Mouse (Mus musculus) splenic B cell, adult 2 months (primary cell): ENCODE data around the gene Golgb1.

ENCODE experiments used
- DNase-seq: peaks from one replicate; pipeline ENCODE4 v3.0.0-alpha.2; 2011; ENCODE audit warnings: low read depth, low spot score
- H3K27me3 ChIP-seq: 2 replicates; pipeline ENCODE4 v1.6.1; 2012; ENCODE audit warnings: mild to moderate bottlenecking, low read length, moderate library complexity, mixed read lengths; ENCODE audit not compliant: control insufficient read depth, poor library complexity, insufficient read depth, severe bottlenecking
- H3K36me3 ChIP-seq: 2 replicates; pipeline ENCODE4 v1.6.1; 2012; ENCODE audit warnings: mild to moderate bottlenecking, low read length, moderate library complexity, mixed read lengths; ENCODE audit not compliant: control insufficient read depth, poor library complexity, insufficient read depth, severe bottlenecking

Gene Golgb1

GRCm38 (mm10) chr16:36926514-36927447 is 51.8 kb downstream of the Golgb1 start:
- no peak for DNase-seq
- Histone ChIP-seq H3K36me3 (peaks cover 4% of the 10 kb centered on the region; the same call in 1 of the 2 replicates), H3K27me3 (no peaks in the 10 kb centered on the region)

GRCm38 (mm10) chr16:36927495-36928105 is 52.7 kb downstream of the Golgb1 start:
- no peak for DNase-seq
- H3K27me3 ChIP-seq = no peaks in the 10 kb centered on the region
- H3K36me3 ChIP-seq = peaks cover 4% of the 10 kb centered on the region; the same call in 1 of the 2 replicates

GRCm38 (mm10) chr16:36928106-36928500 is 53.2 kb downstream of the Golgb1 start:
- DNase-seq = no peak
- H3K27me3 ChIP-seq = no peaks in the 10 kb centered on the region
- H3K36me3 ChIP-seq = peaks cover 4% of the 10 kb centered on the region; the same call in 1 of the 2 replicates

GRCm38 (mm10) chr16:36929216-36929615 is 54.3 kb downstream of the Golgb1 start:
- no peaks in the 10 kb centered on the region for H3K27me3 ChIP-seq
- H3K36me3 ChIP-seq = peaks cover 4% of the 10 kb centered on the region; the same call in 1 of the 2 replicates
- no peak for DNase-seq

GRCm38 (mm10) chr16:36930231-36931136 is 55.5 kb downstream of the Golgb1 start:
- H3K36me3 ChIP-seq = peaks cover 2% of the 10 kb centered on the region; the same call in 1 of the 2 replicates
- peak; percentile 69 for DNase-seq

DNA sequence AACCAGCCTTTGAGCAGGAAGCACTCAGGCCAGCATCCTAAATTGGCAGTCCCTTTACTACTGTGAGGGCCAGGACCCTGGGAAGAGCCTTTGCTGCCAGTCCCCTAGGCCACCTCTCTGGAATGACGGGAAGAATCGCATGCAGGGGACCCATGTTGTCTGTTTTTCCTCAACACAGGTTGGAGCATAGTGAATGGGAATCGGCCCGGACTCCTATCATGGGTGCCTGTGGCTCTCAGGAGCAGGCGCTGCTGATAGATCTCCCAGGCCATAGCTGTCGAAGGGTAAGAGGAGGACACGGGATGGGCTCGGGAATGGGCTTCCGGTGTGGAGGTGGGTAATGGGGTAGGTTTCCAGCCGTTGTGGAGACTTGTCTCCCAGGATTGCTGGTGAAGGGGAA is 56.4 kb downstream of the Golgb1 start:
- peaks cover 2% of the 10 kb centered on the region; the same call in 1 of the 2 replicates for H3K36me3 ChIP-seq
- DNase-seq = no peak
- H3K27me3 ChIP-seq = no peaks in the 10 kb centered on the region

More at GRCm38 (mm10) chr16:36930231-36931136, 55.5 kb downstream of the Golgb1 start:
- no peaks in the 10 kb centered on the region for H3K27me3 ChIP-seq

- DNase-seq = no peak
- Histone ChIP-seq H3K27me3 (no peaks in the 10 kb centered on the region), H3K36me3 (peaks cover 2% of the 10 kb centered on the region; the same call in 1 of the 2 replicates)
These were observed 57.0 kb downstream of the Golgb1 start for GRCm38 (mm10) chr16:36931976-36932375.

GRCm38 (mm10) chr16:36932546-36932945 is 57.6 kb downstream of the Golgb1 start:
- no peak for DNase-seq
- Histone ChIP-seq H3K36me3 (peaks cover 3% of the 10 kb centered on the region; the same call in 1 of the 2 replicates), H3K27me3 (no peaks in the 10 kb centered on the region)

- peak; percentile 67 for DNase-seq
- Histone ChIP-seq H3K36me3 (peaks cover 4% of the 10 kb centered on the region; the same call in 1 of the 2 replicates), H3K27me3 (no peaks in the 10 kb centered on the region)
These were observed 59.3 kb downstream of the Golgb1 start for GRCm38 (mm10) chr16:36934131-36934840.

DNA sequence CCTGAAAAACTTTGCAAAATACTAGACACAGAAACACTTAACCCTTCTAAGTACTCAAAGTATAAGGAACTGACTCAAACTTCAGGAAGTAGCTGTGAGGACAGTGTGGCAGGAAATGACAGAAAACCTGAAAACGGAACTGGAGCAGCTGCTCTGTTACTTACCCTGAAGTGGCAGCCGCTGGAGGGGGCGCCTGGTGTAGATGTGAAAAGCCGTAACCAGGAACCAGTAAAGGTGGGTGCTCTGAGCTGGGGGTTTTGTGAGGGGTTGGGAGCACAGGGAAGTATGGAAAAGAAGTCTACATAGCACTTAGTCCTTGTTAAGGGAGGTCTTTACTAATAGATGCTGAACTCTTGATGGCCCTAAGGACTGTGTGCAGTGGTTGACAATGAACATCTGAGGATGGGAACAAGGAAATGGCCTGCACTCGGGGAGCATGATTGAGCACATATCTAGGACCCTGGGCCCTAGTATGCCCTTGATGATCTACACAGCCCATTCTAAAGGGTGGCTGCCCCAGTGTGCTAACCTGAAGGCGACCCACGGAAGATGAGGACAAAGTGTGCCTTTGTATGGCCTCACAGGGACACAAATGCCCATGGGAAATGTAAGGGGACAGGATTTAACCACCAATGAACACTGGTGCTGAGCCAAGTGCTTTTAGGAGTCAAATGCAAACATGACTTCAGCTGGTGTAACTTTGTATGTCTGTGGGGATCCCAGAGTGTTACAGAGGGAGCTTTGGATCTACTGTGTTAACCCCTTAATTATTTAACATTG is 60.1 kb downstream of the Golgb1 start, which contains the start of gene Hcls1:
TSS of gene Hcls1 (plus strand) at position 143 of the 780 bp plus-strand sequence.
- DNase-seq = peak; percentile 88
- Histone ChIP-seq H3K27me3 (no peaks in the 10 kb centered on the region), H3K36me3 (peaks cover 5% of the 10 kb centered on the region; the same call in 1 of the 2 replicates)

DNA sequence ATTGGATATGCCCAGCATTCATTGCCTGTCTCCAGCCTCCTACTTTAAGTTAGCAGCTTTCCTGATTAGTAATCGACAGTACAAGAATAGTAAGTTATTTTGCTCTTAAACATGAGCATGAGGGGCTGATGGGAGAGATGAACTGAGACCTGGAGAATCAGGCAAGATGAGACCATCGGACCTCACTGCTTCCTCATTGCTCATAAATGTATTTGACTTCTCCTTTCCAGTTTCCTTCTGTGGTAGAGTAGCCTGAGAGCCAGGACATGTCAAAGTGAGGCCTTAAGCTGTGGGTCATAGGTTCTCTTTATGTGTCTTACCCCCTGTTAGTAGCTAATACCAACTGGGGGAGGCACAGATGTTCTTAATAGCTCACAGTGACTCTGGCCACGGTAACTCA is 60.9 kb downstream of the Golgb1 start:
- H3K36me3 ChIP-seq = peaks cover 5% of the 10 kb centered on the region; the same call in 1 of the 2 replicates
- no peaks in the 10 kb centered on the region for H3K27me3 ChIP-seq
- DNase-seq = peak; percentile 72

DNA sequence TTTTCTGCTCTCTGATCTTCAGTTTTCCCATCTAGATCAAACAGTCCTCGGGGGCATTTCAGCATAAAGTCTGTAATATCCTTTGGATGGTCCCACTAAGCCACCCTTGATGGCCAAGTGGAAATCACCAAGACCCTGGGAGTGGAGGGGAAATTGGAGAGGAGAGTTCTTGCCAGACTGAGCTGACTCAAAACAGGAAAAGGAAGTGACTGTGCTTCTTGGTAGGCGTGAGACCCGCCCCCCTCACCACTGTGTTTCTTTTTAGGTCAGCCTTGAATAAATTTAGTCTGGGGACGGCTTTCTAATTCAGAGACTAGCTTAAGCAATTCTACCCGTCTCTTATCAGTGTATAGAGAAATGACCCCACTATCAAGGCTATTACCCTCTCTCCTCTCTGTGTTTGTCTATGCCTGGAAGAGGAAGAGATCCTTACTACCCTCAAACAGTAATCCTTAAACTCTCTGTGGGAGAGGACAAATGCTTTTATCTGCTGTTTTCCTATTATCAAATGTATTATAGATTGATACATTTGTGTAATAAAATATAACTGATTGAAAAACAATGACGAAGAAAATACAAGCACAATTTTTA is 66.3 kb downstream of the Golgb1 start:
- peak; percentile 76 for DNase-seq

DNA sequence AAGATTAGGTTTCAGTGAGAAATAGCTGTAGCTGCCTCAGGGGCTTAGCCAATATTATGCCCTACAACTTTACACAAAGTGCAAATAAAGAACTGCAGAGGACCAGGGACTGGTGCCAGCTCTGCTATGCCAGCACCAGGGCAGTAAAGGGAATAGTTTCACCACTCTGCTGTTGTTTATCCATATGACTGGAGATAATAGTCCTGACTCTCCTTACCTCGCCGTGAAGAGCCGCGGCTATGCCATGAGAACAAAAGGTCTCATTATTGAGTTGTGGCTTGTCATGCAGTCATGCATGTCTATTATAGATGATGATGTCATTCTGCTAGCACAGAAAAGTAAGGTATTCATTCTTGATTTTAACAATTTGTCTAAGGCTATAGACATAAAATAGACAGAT is 67.0 kb downstream of the Golgb1 start:
- H3K36me3 ChIP-seq = peaks cover 9% of the 10 kb centered on the region; the same call in 1 of the 2 replicates
- DNase-seq = no peak

More for the DNA sequence above, 66.3 kb downstream of the Golgb1 start:
- Histone ChIP-seq H3K27me3 (no peaks in the 10 kb centered on the region), H3K36me3 (peaks cover 9% of the 10 kb centered on the region; the same call in 1 of the 2 replicates)

More for the DNA sequence above, 67.0 kb downstream of the Golgb1 start:
- H3K27me3 ChIP-seq = no peaks in the 10 kb centered on the region
